Mouse (Mus musculus): ENCODE measurements around the gene Cbx7. TPM values are rescaled to one million over a fixed set of nuclear protein-coding genes. Genes with fewer than 3 reads are reported as not detected.

Gene Cbx7
- polyA plus RNA-seq, 1 experiment from 2014 or later, result 1.5 TPM

DNA sequence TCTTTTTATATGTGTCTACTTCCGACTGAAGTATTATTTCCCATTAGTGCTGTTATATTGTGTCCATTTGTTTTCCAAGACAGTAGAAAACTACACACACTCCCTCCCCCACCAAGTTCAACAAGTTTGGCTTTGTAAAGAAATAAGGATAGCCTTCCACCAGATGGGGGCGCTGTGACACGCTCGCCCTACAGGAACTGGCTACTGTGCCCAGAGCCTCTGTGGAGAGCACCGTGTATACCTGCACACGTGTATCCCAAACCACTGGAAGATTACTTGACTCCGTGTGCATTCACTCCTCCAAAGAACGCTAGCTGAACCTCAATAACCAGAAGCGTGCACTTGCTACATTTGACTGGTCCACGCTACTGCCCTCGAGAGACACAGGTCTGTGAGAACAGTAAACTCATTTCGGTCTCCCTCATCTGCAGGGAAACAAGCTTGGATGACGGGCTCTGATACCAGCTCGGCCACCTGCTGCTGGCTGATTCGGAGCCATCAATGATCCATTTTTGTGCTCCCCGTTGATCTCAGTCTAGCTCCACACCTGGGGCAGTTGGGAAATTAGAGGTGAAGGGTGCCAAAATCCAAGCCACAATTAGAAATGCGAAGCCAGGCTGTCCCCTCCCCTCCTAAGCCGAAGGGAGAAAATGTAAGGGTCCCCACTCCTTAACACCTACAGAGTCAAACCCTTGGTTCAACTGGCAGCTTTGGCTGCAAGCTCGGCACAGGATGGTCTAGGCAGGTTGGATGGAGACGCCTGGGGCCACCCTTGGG, 79.3 kb downstream of the Cbx7 start, which contains the start of gene Apobec3:
Gene Apobec3 (plus strand): TSS at position 224 of the 777 bp plus-strand sequence.
- H3K27ac ChIP-seq (replicated peaks in 1 of 2; ENCODE audit: control insufficient read depth in 1 of 2, insufficient read depth in 1 of 2, low read depth in 2 of 2, low read length in 2 of 2), result peak within 1 kb of the TSS; percentile 55 to 72
- WGBS, result 3% methylated on average over 20 of the region's 20 CpGs
- H3K4me3 ChIP-seq (ENCODE audit: control insufficient read depth in 1 of 2, insufficient read depth in 1 of 2, low read depth in 1 of 2, low read length in 2 of 2), result peak within 1 kb of the TSS; percentile 56 to 60
- H3K27me3 ChIP-seq (ENCODE audit: control insufficient read depth, insufficient read depth, low read length), result no peaks in the 10 kb centered on the region
- H3K4me1 ChIP-seq (ENCODE audit: control insufficient read depth in 2 of 2, insufficient read depth in 2 of 2, low read length in 2 of 2), result peaks cover 5% of the 10 kb centered on the region in 2 experiments; a peak in 3 of 4 replicates
- ATAC-seq (ENCODE audit: insufficient number of reproducible peaks, insufficient read depth, low FRiP score, low read depth), result peak; percentile 53; the same call in 1 of the 2 replicates
- H3K9ac ChIP-seq (ENCODE audit: low read length), result peak within 1 kb of the TSS; percentile 77
- peak within 1 kb of the TSS; percentile 85 for H3K4me2 ChIP-seq (ENCODE audit: low read length)
- H3K9me3 ChIP-seq (ENCODE audit: control insufficient read depth, low read length), result no peaks in the 10 kb centered on the region
- H3K36me3 ChIP-seq (ENCODE audit: control insufficient read depth, insufficient read depth, low read length), result no peaks in the 10 kb centered on the region

DNA sequence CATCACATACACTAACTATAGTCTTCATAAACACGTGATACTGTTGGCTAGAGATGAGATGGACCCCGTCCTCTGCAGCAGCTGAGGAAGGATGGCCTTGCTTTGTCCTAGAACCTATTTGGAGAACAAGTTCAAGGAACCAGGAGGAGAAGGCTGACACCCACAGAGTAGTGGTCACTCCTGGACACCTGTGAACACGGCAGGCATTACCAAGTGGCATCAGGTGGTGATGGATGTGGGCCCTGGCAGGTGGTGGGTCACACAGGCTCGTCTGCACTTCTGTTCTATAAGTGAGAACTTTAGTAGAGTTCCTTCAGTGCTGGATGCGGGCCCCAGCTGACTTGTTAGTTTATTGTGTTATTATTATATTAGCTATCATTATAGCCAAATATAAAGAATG, 86.1 kb downstream of the Cbx7 start:
- Histone ChIP-seq H3K4me2 (ENCODE audit: low read length) (no peak overlapping the region), H3K27ac (replicated peaks in 1 of 2; ENCODE audit: control insufficient read depth in 1 of 2, insufficient read depth in 1 of 2, low read depth in 2 of 2, low read length in 2 of 2) (no peak overlapping the region), H3K27me3 (ENCODE audit: control insufficient read depth, insufficient read depth, low read length) (no peaks in the 10 kb centered on the region), H3K9me3 (ENCODE audit: control insufficient read depth, low read length) (no peaks in the 10 kb centered on the region), H3K4me3 (ENCODE audit: control insufficient read depth in 1 of 2, insufficient read depth in 1 of 2, low read depth in 1 of 2, low read length in 2 of 2) (no peak overlapping the region), H3K4me1 (ENCODE audit: control insufficient read depth in 2 of 2, insufficient read depth in 2 of 2, low read length in 2 of 2) (peaks cover 11 to 13% of the 10 kb centered on the region in 2 experiments), H3K9ac (ENCODE audit: low read length) (no peak overlapping the region), H3K36me3 (ENCODE audit: control insufficient read depth, insufficient read depth, low read length) (no peaks in the 10 kb centered on the region)
- no peak for ATAC-seq (ENCODE audit: insufficient number of reproducible peaks, insufficient read depth, low FRiP score, low read depth)
- 73% methylated on average over 5 of the region's 5 CpGs for WGBS

DNA sequence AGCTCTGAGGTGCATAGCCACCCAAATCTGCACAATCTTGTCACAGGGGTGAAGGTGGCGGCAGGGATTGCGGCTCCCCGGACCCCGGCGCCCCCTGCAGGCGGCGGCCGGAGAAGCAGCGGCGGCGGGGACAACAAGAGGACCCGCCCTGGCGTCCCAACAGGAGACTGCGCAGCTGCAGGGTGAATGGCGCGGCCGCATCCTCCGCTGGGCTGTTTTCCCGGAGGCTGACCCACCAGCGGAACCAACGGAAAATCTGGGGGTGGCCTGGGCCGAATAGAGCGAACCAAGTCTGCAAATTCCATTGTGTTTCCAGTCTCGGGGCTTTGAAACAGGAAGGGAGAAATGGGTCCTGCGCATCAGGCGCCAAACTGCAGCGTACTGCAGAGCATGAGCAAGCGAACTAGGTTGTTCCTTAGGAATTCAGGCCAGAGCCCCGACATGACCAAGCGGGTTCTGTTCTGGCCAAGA, 87.5 kb downstream of the Cbx7 start:
- under 1% methylated on average over 30 of the region's 30 CpGs for WGBS
- peak overlapping the region; percentile 77 for H3K9ac ChIP-seq (ENCODE audit: low read length)

DNA sequence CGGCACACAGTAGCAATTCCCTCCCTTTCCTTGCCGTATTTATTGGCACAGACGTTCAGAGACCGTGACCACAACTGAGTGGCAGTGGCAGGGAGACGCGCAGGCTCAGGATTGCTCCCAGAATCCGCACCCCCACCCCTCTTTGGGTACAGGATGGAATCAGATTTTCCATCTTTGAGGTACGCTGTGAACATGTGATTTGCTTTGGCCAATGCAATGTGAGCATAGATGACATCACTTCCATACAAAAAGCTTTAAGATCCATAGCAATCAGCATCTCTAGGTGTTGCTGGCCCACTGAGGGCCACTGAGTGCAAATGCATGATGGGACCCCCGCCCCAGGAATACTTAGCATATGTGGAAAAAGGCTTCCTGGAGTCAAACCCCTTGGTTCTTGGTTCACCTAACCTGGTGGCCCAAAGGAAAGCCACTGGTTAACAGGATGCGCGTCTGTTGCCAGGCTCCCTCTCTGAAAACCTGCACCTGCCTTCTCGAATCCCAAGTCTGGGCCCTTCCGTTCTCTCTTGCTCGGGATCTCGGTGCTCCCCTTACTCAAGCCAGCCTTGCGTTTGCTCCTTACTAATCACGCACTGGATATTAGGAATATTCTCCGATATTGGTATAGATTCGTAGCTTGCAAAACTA, 88.2 kb downstream of the Cbx7 start:
- H3K27me3 ChIP-seq (ENCODE audit: control insufficient read depth, insufficient read depth, low read length), result no peaks in the 10 kb centered on the region
- peak overlapping the region; percentile 77 for H3K9ac ChIP-seq (ENCODE audit: low read length)
- peak overlapping the region; percentile 71 for H3K4me2 ChIP-seq (ENCODE audit: low read length)
- H3K4me1 ChIP-seq (ENCODE audit: control insufficient read depth in 2 of 2, insufficient read depth in 2 of 2, low read length in 2 of 2), result peaks cover 20 to 25% of the 10 kb centered on the region in 2 experiments
- H3K4me3 ChIP-seq (ENCODE audit: control insufficient read depth in 1 of 2, insufficient read depth in 1 of 2, low read depth in 1 of 2, low read length in 2 of 2), result peak overlapping the region; percentile 14 to 51
- ATAC-seq (ENCODE audit: insufficient number of reproducible peaks, insufficient read depth, low FRiP score, low read depth), result no peak
- no peaks in the 10 kb centered on the region for H3K36me3 ChIP-seq (ENCODE audit: control insufficient read depth, insufficient read depth, low read length)
- WGBS, result 25% methylated on average over 19 of the region's 19 CpGs
- peak overlapping the region in 1 of 2 experiments; percentile 75; a peak in 2 of 4 replicates for H3K27ac ChIP-seq (replicated peaks in 1 of 2; ENCODE audit: control insufficient read depth in 1 of 2, insufficient read depth in 1 of 2, low read depth in 2 of 2, low read length in 2 of 2)
- H3K9me3 ChIP-seq (ENCODE audit: control insufficient read depth, low read length), result no peaks in the 10 kb centered on the region

More for the DNA sequence above, 87.5 kb downstream of the Cbx7 start:
- Histone ChIP-seq H3K4me3 (ENCODE audit: control insufficient read depth in 1 of 2, insufficient read depth in 1 of 2, low read depth in 1 of 2, low read length in 2 of 2) (peak overlapping the region; percentile 51 to 77), H3K36me3 (ENCODE audit: control insufficient read depth, insufficient read depth, low read length) (no peaks in the 10 kb centered on the region), H3K4me1 (ENCODE audit: control insufficient read depth in 2 of 2, insufficient read depth in 2 of 2, low read length in 2 of 2) (peaks cover 20 to 25% of the 10 kb centered on the region in 2 experiments), H3K9me3 (ENCODE audit: control insufficient read depth, low read length) (no peaks in the 10 kb centered on the region), H3K27me3 (ENCODE audit: control insufficient read depth, insufficient read depth, low read length) (no peaks in the 10 kb centered on the region), H3K27ac (replicated peaks in 1 of 2; ENCODE audit: control insufficient read depth in 1 of 2, insufficient read depth in 1 of 2, low read depth in 2 of 2, low read length in 2 of 2) (peak overlapping the region; percentile 75 to 88), H3K4me2 (ENCODE audit: low read length) (peak overlapping the region; percentile 71)
- peak; percentile 72 for ATAC-seq (ENCODE audit: insufficient number of reproducible peaks, insufficient read depth, low FRiP score, low read depth)

DNA sequence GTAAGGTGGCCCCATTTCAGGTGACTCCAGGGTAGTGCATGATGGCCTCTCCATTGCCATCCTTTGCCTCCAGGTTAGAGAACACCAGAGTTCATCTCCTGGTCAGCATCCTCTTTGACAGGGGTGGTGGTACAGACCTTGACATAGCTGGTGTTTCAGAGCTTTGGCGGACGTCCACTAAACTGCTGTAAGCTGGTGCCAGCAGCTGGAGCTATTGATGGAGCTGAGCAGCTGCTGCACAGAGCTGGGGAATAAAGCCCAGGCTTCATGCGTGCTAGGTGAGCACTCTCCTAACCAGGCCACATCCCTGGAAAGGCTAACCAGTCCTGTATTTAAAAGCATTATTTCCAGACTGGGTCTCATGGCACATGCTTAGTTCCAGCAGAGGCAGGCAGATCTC, 90.4 kb downstream of the Cbx7 start:
- Histone ChIP-seq H3K27ac (replicated peaks in 1 of 2; ENCODE audit: control insufficient read depth in 1 of 2, insufficient read depth in 1 of 2, low read depth in 2 of 2, low read length in 2 of 2) (peak overlapping the region in 1 of 2 experiments; percentile 95; a peak in 1 of 4 replicates), H3K4me2 (ENCODE audit: low read length) (no peak overlapping the region), H3K27me3 (ENCODE audit: control insufficient read depth, insufficient read depth, low read length) (no peaks in the 10 kb centered on the region), H3K36me3 (ENCODE audit: control insufficient read depth, insufficient read depth, low read length) (no peaks in the 10 kb centered on the region), H3K4me3 (ENCODE audit: control insufficient read depth in 1 of 2, insufficient read depth in 1 of 2, low read depth in 1 of 2, low read length in 2 of 2) (no peak overlapping the region), H3K4me1 (ENCODE audit: control insufficient read depth in 2 of 2, insufficient read depth in 2 of 2, low read length in 2 of 2) (peaks cover 20 to 25% of the 10 kb centered on the region in 2 experiments), H3K9me3 (ENCODE audit: control insufficient read depth, low read length) (no peaks in the 10 kb centered on the region), H3K9ac (ENCODE audit: low read length) (no peak overlapping the region)
- no peak for ATAC-seq (ENCODE audit: insufficient number of reproducible peaks, insufficient read depth, low FRiP score, low read depth)
- WGBS, result 81% methylated on average over 3 of the region's 3 CpGs

DNA sequence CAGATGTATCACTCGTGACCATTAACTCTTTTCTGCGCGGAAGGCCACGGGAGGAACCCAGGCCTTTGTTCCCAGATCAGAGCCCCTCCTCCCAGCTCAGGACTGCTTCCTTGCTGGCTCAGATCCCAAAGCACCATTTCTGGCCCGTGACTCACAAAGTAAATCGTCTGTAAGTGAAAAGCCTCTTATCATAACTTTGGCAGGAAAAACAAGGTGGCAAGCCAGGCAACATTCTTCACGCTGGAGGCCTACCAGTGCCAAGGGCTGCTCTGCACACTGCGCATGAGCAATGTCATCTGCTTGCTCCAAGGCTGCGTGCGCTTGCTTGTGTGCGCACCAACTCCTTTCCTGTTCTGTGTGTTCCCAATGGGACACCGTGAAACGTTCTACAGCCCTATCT, 91.6 kb downstream of the Cbx7 start:
- H3K4me1 ChIP-seq (ENCODE audit: control insufficient read depth in 2 of 2, insufficient read depth in 2 of 2, low read length in 2 of 2), result peaks cover 20 to 25% of the 10 kb centered on the region in 2 experiments
- H3K9me3 ChIP-seq (ENCODE audit: control insufficient read depth, low read length), result no peaks in the 10 kb centered on the region
- peak overlapping the region; percentile 95 to 98 for H3K27ac ChIP-seq (replicated peaks in 1 of 2; ENCODE audit: control insufficient read depth in 1 of 2, insufficient read depth in 1 of 2, low read depth in 2 of 2, low read length in 2 of 2)
- peak overlapping the region; percentile 59 for H3K4me2 ChIP-seq (ENCODE audit: low read length)
- ATAC-seq (ENCODE audit: insufficient number of reproducible peaks, insufficient read depth, low FRiP score, low read depth), result peak; percentile 88
- H3K27me3 ChIP-seq (ENCODE audit: control insufficient read depth, insufficient read depth, low read length), result no peaks in the 10 kb centered on the region
- no peaks in the 10 kb centered on the region for H3K36me3 ChIP-seq (ENCODE audit: control insufficient read depth, insufficient read depth, low read length)
- 6% methylated on average over 13 of the region's 13 CpGs for WGBS
- peak overlapping the region; percentile 62 for H3K9ac ChIP-seq (ENCODE audit: low read length)
- peak overlapping the region; percentile 10 for H3K4me3 ChIP-seq (ENCODE audit: control insufficient read depth in 1 of 2, insufficient read depth in 1 of 2, low read depth in 1 of 2, low read length in 2 of 2)

DNA sequence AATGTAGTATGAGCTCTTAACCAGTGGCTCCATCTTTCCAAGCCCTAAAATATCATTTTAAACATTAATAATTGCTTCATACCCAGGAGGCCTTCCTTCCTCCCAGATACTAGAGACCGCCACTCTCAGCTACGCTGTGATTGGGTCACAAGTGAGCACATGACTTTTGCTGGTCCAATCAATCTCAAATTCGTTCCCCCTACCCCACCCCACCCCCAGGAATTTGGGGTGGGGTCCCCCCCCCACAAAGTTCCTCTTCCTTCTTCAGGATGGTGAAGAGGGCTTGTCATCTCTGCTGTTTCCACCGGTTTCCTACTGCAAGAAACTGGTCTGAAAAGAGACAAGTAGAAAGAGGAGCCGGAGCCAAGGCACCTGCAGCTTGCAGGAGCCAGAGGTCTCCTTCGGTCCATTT, 92.2 kb downstream of the Cbx7 start:
- 37% methylated on average over 6 of the region's 6 CpGs for WGBS
- Histone ChIP-seq H3K4me1 (ENCODE audit: control insufficient read depth in 2 of 2, insufficient read depth in 2 of 2, low read length in 2 of 2) (peaks cover 20 to 25% of the 10 kb centered on the region in 2 experiments), H3K27me3 (ENCODE audit: control insufficient read depth, insufficient read depth, low read length) (no peaks in the 10 kb centered on the region), H3K9me3 (ENCODE audit: control insufficient read depth, low read length) (no peaks in the 10 kb centered on the region), H3K36me3 (ENCODE audit: control insufficient read depth, insufficient read depth, low read length) (no peaks in the 10 kb centered on the region), H3K4me3 (ENCODE audit: control insufficient read depth in 1 of 2, insufficient read depth in 1 of 2, low read depth in 1 of 2, low read length in 2 of 2) (peak overlapping the region; percentile 10; a peak in 3 of 4 replicates), H3K4me2 (ENCODE audit: low read length) (peak overlapping the region; percentile 59), H3K9ac (ENCODE audit: low read length) (peak overlapping the region; percentile 62), H3K27ac (replicated peaks in 1 of 2; ENCODE audit: control insufficient read depth in 1 of 2, insufficient read depth in 1 of 2, low read depth in 2 of 2, low read length in 2 of 2) (peak overlapping the region; percentile 95 to 98)
- 0 out of 2 replicates have a peak, but pooled peaks have one; percentile 4 for ATAC-seq (ENCODE audit: insufficient number of reproducible peaks, insufficient read depth, low FRiP score, low read depth)

All from heart, embryonic 14.5 days (tissue).